Comparison of ENCODE assay signal across 11 mouse cellular contexts in genomic region chr11:89003726-89004125, GRCm38 (mm10). TPM values are rescaled to one million over a fixed set of nuclear protein-coding genes. Genes with fewer than 3 reads are reported as not detected.
DNase-seq lines count a peak whose midpoint lies in the region; ATAC-seq and TF ChIP-seq lines count a peak whose summit lies in the region.
"Had no signal": no experiment of that assay in that cellular context is flagged by ENCODE, and none has a peak within 500 bp of the region (broad histone marks: within the 10 kb centered on the region; RNA-seq: fewer than 3 reads in every experiment).

No protein-coding gene starts in this region.

- peak; percentile 37 for DNase-seq in gastrocnemius, adult 2 months
- no peak for DNase-seq in gastrocnemius, adult 18-20 months (ENCODE audit: low spot score)
- peak; percentile 49 for DNase-seq in liver, adult 2 months (ENCODE audit: extremely low read depth, low read depth, low spot score)
- DNase-seq in liver: no peak
- no peak for DNase-seq in right cerebral cortex, postnatal 4 days
- DNase-seq: gastrocnemius, postnatal 14 days had no signal

- no peak for ATAC-seq in cerebellum, adult (ENCODE audit: insufficient number of reproducible peaks, low FRiP score, low TSS enrichment)

- H3K4me3 ChIP-seq in gastrocnemius, adult 2 months: peak overlapping the region; percentile 73
- H3K4me3 ChIP-seq in liver, adult 2 months (ENCODE audit: insufficient read depth, low read depth, low read length): no peak overlapping the region
- H3K4me3 ChIP-seq in brown adipose tissue, adult 24 weeks (ENCODE audit: insufficient read depth, low read depth, low read length): peak overlapping the region; percentile 58
- H3K4me3 ChIP-seq in myocyte: no peak overlapping the region

- peaks cover 21% of the 10 kb centered on the region for H3K36me3 ChIP-seq in liver, adult 2 months (ENCODE audit: control insufficient read depth, insufficient read depth, low read length)
- H3K36me3 ChIP-seq in myocyte (ENCODE audit: control insufficient read depth, insufficient read depth): no peaks in the 10 kb centered on the region

- H3K4me2 ChIP-seq in myocyte (ENCODE audit: low read depth): peak overlapping the region; percentile 19

- H3K27me3 ChIP-seq in liver, adult 2 months (ENCODE audit: control insufficient read depth, insufficient read depth, low read length): no peaks in the 10 kb centered on the region
- H3K27me3 ChIP-seq in myocyte (ENCODE audit: control insufficient read depth, insufficient read depth, insufficient read length): no peaks in the 10 kb centered on the region

- no peak for TF ChIP-seq CTCF in gastrocnemius, adult 2 months (IDR thresholded peaks at IDR 0.05)
- no peak for TF ChIP-seq CTCF in liver, adult 2 months (IDR thresholded peaks at IDR 0.05; ENCODE audit: low read depth, low read length)

- peak overlapping the region; percentile 73 for H3K27ac ChIP-seq in gastrocnemius, adult 2 months
- H3K27ac ChIP-seq in liver, adult 2 months (replicated peaks; ENCODE audit: insufficient read depth, low read depth, low read length): peak overlapping the region; percentile 82
- peak overlapping the region; percentile 73 for H3K27ac ChIP-seq in brown adipose tissue, adult 24 weeks (replicated peaks; ENCODE audit: low read depth, low read length)

- WGBS in liver, adult 2 months: 13% methylated on average over 4 of the region's 4 CpGs

- H3K9ac ChIP-seq in liver, adult 2 months (ENCODE audit: low read depth, low read length): peak overlapping the region; percentile 59

- TF ChIP-seq POLR2A in liver, adult 2 months (IDR thresholded peaks at IDR 0.05; ENCODE audit: extremely low read depth, insufficient read depth, low read length): no peak
- TF ChIP-seq POLR2A in myocyte (IDR thresholded peaks at IDR 0.05; ENCODE audit: insufficient read length, low read depth): no peak

- H3ac ChIP-seq in myocyte (ENCODE audit: control insufficient read depth, insufficient read length): no peak overlapping the region

- H3K79me2 ChIP-seq in liver, adult 2 months (ENCODE audit: control insufficient read depth, insufficient read depth, low read length): peaks cover 39% of the 10 kb centered on the region
- H3K79me2 ChIP-seq in myocyte (ENCODE audit: control insufficient read depth, insufficient read depth): peaks cover 5% of the 10 kb centered on the region

- intact Hi-C loops in gastrocnemius, adult 2 months (cut with DNase I): no loop called here

- peaks cover 39% of the 10 kb centered on the region for H3K4me1 ChIP-seq in liver, adult 2 months (ENCODE audit: control insufficient read depth, insufficient read depth, low read length)
- peaks cover 17% of the 10 kb centered on the region for H3K4me1 ChIP-seq in brown adipose tissue, adult 24 weeks (ENCODE audit: control insufficient read depth, insufficient read depth, insufficient read length, low read length)

TF ChIP-seq in myocyte, 11 proteins besides CTCF, POLR2A, EP300 and RAD21:
- TF ChIP-seq SRF (IDR thresholded peaks at IDR 0.05; ENCODE audit: control insufficient read depth, insufficient read length, low read depth): no peak
- no peak for TF ChIP-seq MYOD1 (IDR thresholded peaks at IDR 0.05; ENCODE audit: control insufficient read depth in 1 of 3, insufficient read length in 2 of 3, low read depth in 2 of 3)
- peak in 1 of 3 experiments; percentile 20 for TF ChIP-seq MYOG (IDR thresholded peaks at IDR 0.05; ENCODE audit: control insufficient read depth in 1 of 3, insufficient read depth in 1 of 3, insufficient read length in 2 of 3, low read depth in 2 of 3)

RNA-seq across cellular contexts. Expression of gene Trim25, which starts 4.5 kb away (rescaled TPM):
- total RNA-seq in gastrocnemius, adult 2 months (2021): 1 to 10 TPM; 5.9 to 9.0 TPM
- 1 to 10 TPM; 6.0 to 6.6 TPM for total RNA-seq in gastrocnemius, adult 18-20 months (2021)
- 16.2 and 24.1 TPM in 2 replicates for total RNA-seq in liver, adult 2 months (2014; rRNA removed)
- 29.3 and 32.1 TPM in 2 replicates for polyA plus RNA-seq in liver, adult 2 months (2012; rRNA removed)
- polyA plus RNA-seq in brown adipose tissue, adult 24 weeks (2012; ENCODE audit: insufficient read depth, insufficient read length, missing spikeins): 7.9 and 8.6 TPM in 2 replicates
- 6.5 TPM for polyA plus RNA-seq in myocyte (2012; fragmentation: generic; extraction: Trizol)

RNA-seq across cellular contexts. Expression of gene Coil, which starts 33.7 kb away (rescaled TPM):
- 1 to 10 TPM; 3.8 to 4.6 TPM for total RNA-seq in gastrocnemius, adult 2 months (2021)
- total RNA-seq in gastrocnemius, adult 18-20 months (2021): 1 to 10 TPM; 4.1 to 4.5 TPM
- 2.6 and 2.7 TPM in 2 replicates for total RNA-seq in liver, adult 2 months (2014; rRNA removed)
- 1.6 and 2.7 TPM in 2 replicates for polyA plus RNA-seq in liver, adult 2 months (2012; rRNA removed)
- 2.4 and 3.0 TPM in 2 replicates for polyA plus RNA-seq in brown adipose tissue, adult 24 weeks (2012; ENCODE audit: insufficient read depth, insufficient read length, missing spikeins)
- 3.1 TPM for polyA plus RNA-seq in myocyte (2012; fragmentation: generic; extraction: Trizol)

RNA-seq across cellular contexts. Expression of gene Elobl, which starts 37.0 kb away (rescaled TPM):
- total RNA-seq in gastrocnemius, adult 2 months (2021): not detected
- total RNA-seq in gastrocnemius, adult 18-20 months (2021): not detected
- total RNA-seq in liver, adult 2 months (2014; rRNA removed): not detected in 2 replicates
- 1.2 TPM in 1 of 2 replicates, not detected in the other for polyA plus RNA-seq in liver, adult 2 months (2012; rRNA removed)
- polyA plus RNA-seq in brown adipose tissue, adult 24 weeks (2012; ENCODE audit: insufficient read depth, insufficient read length, missing spikeins): not detected in 2 replicates
- polyA plus RNA-seq in myocyte (2012; fragmentation: generic; extraction: Trizol): 0.19 TPM
- total RNA-seq: gastrocnemius, postnatal 14 days; left cerebral cortex, postnatal 14 days; neutrophil, adult 5-6 weeks had no signal

RNA-seq across cellular contexts. Expression of gene Scpep1, which starts 48.5 kb away (rescaled TPM):
- 10 to 100 TPM in 1 of 2 experiments, 1 to 10 TPM in 1; 6.1 to 11.2 TPM for total RNA-seq in gastrocnemius, adult 2 months (2021)
- 1 to 10 TPM; 5.9 to 8.8 TPM for total RNA-seq in gastrocnemius, adult 18-20 months (2021)
- 27.9 and 32.8 TPM in 2 replicates for total RNA-seq in liver, adult 2 months (2014; rRNA removed)
- polyA plus RNA-seq in liver, adult 2 months (2012; rRNA removed): 22.5 and 27.6 TPM in 2 replicates
- polyA plus RNA-seq in brown adipose tissue, adult 24 weeks (2012; ENCODE audit: insufficient read depth, insufficient read length, missing spikeins): 56.9 and 57.0 TPM in 2 replicates
- 172 TPM for polyA plus RNA-seq in myocyte (2012; fragmentation: generic; extraction: Trizol)

Comparison
In these comparisons a context has a peak if more than half of its experiments do, and no peak if none do; other contexts are left out.
1. DNase-seq: peak in gastrocnemius, adult 2 months (single experiment) and liver, adult 2 months (single experiment); none in gastrocnemius, adult 18-20 months (single experiment), liver (single experiment) and right cerebral cortex, postnatal 4 days (single experiment).
2. H3K4me3 ChIP-seq: peak in gastrocnemius, adult 2 months (single experiment) and brown adipose tissue, adult 24 weeks (single experiment); none in liver, adult 2 months (single experiment) and myocyte (single experiment).
3. Peak in every context shown above with its lines, with median percentiles within 50 percentile points of each other: H3K27ac ChIP-seq.